8 mouse cellular contexts compared by ENCODE assay signal in genomic region chr4:129223421-129224281, GRCm38 (mm10). TPM values are rescaled to one million over a fixed set of nuclear protein-coding genes. Genes with fewer than 3 reads are reported as not detected.
DNase-seq lines count a peak whose midpoint lies in the region; ATAC-seq lines count a peak whose summit lies in the region.

No protein-coding gene starts in this region.

- H3K27ac ChIP-seq in kidney, embryonic 14.5 days (ENCODE audit: low read depth, low read length) = no peak overlapping the region
- H3K27ac ChIP-seq in hindbrain, embryonic 13.5 days = peak overlapping the region; percentile 46
- H3K27ac ChIP-seq in midbrain, embryonic 15.5 days = no peak overlapping the region

- DNase-seq in kidney, adult 11 months = no peak
- DNase-seq in embryo, embryonic 11 days = peak; percentile 70
- no peak for DNase-seq in layer of hippocampus, adult 11-12 months (ENCODE audit: low spot score)
- no peak for DNase-seq in frontal cortex, postnatal 14 days (ENCODE audit: low spot score in 2 of 2)
- DNase-seq in spleen, postnatal 36 days (ENCODE audit: low spot score in 2 of 2) = no peak

- H3K36me3 ChIP-seq in kidney, embryonic 14.5 days (ENCODE audit: control insufficient read depth, insufficient read depth, low read length) = peaks cover 53% of the 10 kb centered on the region
- peaks cover 61% of the 10 kb centered on the region for H3K36me3 ChIP-seq in hindbrain, embryonic 13.5 days
- peaks cover 17% of the 10 kb centered on the region for H3K36me3 ChIP-seq in midbrain, embryonic 15.5 days (replicated peaks)

- WGBS in kidney, embryonic 14.5 days = 35% methylated on average over 54 of the region's 55 CpGs
- 14% methylated on average over 55 of the region's 55 CpGs for WGBS in hindbrain, embryonic 13.5 days
- WGBS in midbrain, embryonic 15.5 days = 20% methylated on average over 55 of the region's 55 CpGs

- H3K9ac ChIP-seq in kidney, embryonic 14.5 days (ENCODE audit: low read depth, low read length) = peak overlapping the region; percentile 29
- H3K9ac ChIP-seq in hindbrain, embryonic 13.5 days = peak overlapping the region; percentile 71
- H3K9ac ChIP-seq in midbrain, embryonic 15.5 days = peak overlapping the region; percentile 9; the same call in 1 of the 2 replicates

- peak; percentile 68 for ATAC-seq in kidney, embryonic 14.5 days (ENCODE audit: low FRiP score, low TSS enrichment)
- ATAC-seq in hindbrain, embryonic 13.5 days (ENCODE audit: low FRiP score) = peak; percentile 39; the same call in 1 of the 2 replicates
- peak; percentile 38; the same call in 1 of the 2 replicates for ATAC-seq in midbrain, embryonic 15.5 days (replicated peaks)

- H3K4me3 ChIP-seq in kidney, embryonic 14.5 days (ENCODE audit: low read length) = peak overlapping the region; percentile 23
- peak overlapping the region; percentile 25 for H3K4me3 ChIP-seq in hindbrain, embryonic 13.5 days
- peak overlapping the region; percentile 2; the same call in 1 of the 2 replicates for H3K4me3 ChIP-seq in midbrain, embryonic 15.5 days

- H3K4me1 ChIP-seq in kidney, embryonic 14.5 days (ENCODE audit: control insufficient read depth, insufficient read depth, low read length) = peaks cover 39% of the 10 kb centered on the region
- H3K4me1 ChIP-seq in hindbrain, embryonic 13.5 days (replicated peaks) = peaks cover 58% of the 10 kb centered on the region
- peaks cover 45% of the 10 kb centered on the region for H3K4me1 ChIP-seq in midbrain, embryonic 15.5 days

- H3K4me2 ChIP-seq in kidney, embryonic 14.5 days (replicated peaks; ENCODE audit: low read depth, low read length) = peak overlapping the region; percentile 44
- peak overlapping the region; percentile 55 for H3K4me2 ChIP-seq in hindbrain, embryonic 13.5 days
- peak overlapping the region; percentile 42 for H3K4me2 ChIP-seq in midbrain, embryonic 15.5 days

- H3K27me3 ChIP-seq in kidney, embryonic 14.5 days (ENCODE audit: control insufficient read depth, insufficient read depth, low read length) = no peaks in the 10 kb centered on the region
- peaks cover 27% of the 10 kb centered on the region for H3K27me3 ChIP-seq in hindbrain, embryonic 13.5 days
- H3K27me3 ChIP-seq in midbrain, embryonic 15.5 days (replicated peaks) = no peaks in the 10 kb centered on the region

- H3K9me3 ChIP-seq in kidney, embryonic 14.5 days (ENCODE audit: control insufficient read depth, low read length) = no peaks in the 10 kb centered on the region
- H3K9me3 ChIP-seq in hindbrain, embryonic 13.5 days = no peaks in the 10 kb centered on the region
- H3K9me3 ChIP-seq in midbrain, embryonic 15.5 days = no peaks in the 10 kb centered on the region

RNA-seq across cellular contexts. Expression of gene Yars, which starts 34.1 kb away (rescaled TPM):
- 68.4 and 92.6 TPM in 2 replicates for polyA plus RNA-seq in kidney, embryonic 14.5 days (2014; fragmentation: Nextera tagmentation; extraction: Ambion mirVana)
- 104 and 106 TPM in 2 replicates for polyA plus RNA-seq in hindbrain, embryonic 13.5 days (2015; fragmentation: Nextera tagmentation; extraction: Ambion mirVana)
- 114 and 116 TPM in 2 replicates for polyA plus RNA-seq in midbrain, embryonic 15.5 days (2015; fragmentation: Nextera tagmentation; extraction: Ambion mirVana)

RNA-seq across cellular contexts. Expression of gene S100pbp, which starts 34.1 kb away (rescaled TPM):
- polyA plus RNA-seq in kidney, embryonic 14.5 days (2014; fragmentation: Nextera tagmentation; extraction: Ambion mirVana) = 17.3 and 28.9 TPM in 2 replicates
- polyA plus RNA-seq in hindbrain, embryonic 13.5 days (2015; fragmentation: Nextera tagmentation; extraction: Ambion mirVana) = 17.6 and 18.0 TPM in 2 replicates
- 21.8 and 24.4 TPM in 2 replicates for polyA plus RNA-seq in midbrain, embryonic 15.5 days (2015; fragmentation: Nextera tagmentation; extraction: Ambion mirVana)

RNA-seq across cellular contexts. Expression of gene C77080, which starts 37.6 kb away (rescaled TPM):
- 7.3 and 7.8 TPM in 2 replicates for polyA plus RNA-seq in kidney, embryonic 14.5 days (2014; fragmentation: Nextera tagmentation; extraction: Ambion mirVana)
- polyA plus RNA-seq in hindbrain, embryonic 13.5 days (2015; fragmentation: Nextera tagmentation; extraction: Ambion mirVana) = 5.3 and 5.4 TPM in 2 replicates
- polyA plus RNA-seq in midbrain, embryonic 15.5 days (2015; fragmentation: Nextera tagmentation; extraction: Ambion mirVana) = 9.4 and 9.7 TPM in 2 replicates

Comparison
In these comparisons a context has a peak if more than half of its experiments do, and no peak if none do; other contexts are left out.
1. H3K9ac ChIP-seq: peak in every context shown above with its lines; median percentile 71 in hindbrain, embryonic 13.5 days; 29 in kidney, embryonic 14.5 days; 9 in midbrain, embryonic 15.5 days.